Mouse (Mus musculus): ENCODE data around the gene Dhx15. TPM values are rescaled to one million over a fixed set of nuclear protein-coding genes. Genes with fewer than 3 reads are reported as not detected.

Gene Dhx15
- total RNA-seq, 2 experiments from 2014 or later: 93.2 to 97.3 TPM

DNA sequence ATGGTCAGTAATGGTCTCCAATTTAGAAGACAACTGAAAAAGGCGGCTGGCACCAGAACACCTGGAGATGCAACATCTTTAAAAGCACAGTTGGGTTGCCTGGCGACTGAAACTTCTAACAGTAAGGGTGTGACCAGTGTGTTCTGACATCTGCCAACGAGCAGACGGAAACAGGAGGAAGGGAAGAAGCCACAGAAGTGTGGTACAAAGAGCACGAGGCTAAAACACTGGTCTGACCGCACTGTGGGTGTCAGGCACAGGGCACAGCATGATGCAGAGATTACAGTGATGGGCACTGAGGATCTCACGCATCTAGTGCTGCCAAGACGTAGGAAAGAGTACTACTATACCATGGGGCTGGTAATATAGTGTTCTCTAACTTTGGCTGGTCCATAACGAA, 48.4 kb downstream of the Dhx15 start:
- no peak for DNase-seq

DNA sequence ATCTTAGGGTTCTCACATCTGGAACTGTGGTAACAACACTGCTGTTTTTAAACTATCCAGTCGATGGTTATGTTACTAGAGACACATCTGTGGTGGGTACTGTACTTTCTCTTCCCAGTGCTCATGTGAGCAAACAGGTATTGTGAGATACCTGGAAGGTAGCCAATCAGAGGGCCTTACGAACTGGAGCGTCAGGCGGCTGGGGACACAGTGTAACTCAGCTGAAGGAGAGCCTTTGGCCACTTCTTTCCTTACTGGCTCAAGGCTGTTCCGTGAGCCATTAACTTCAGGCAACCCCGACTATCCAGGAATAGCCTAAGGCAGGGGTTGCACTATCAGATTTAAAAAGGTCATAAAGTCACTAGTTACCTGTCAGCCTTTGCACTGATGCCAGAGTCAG, 51.5 kb downstream of the Dhx15 start:
- DNase-seq: no peak

GRCm38 (mm10) chr5:52138134-52138533, 52.2 kb downstream of the Dhx15 start:
- DNase-seq: no peak

GRCm38 (mm10) chr5:52135460-52136141, 54.7 kb downstream of the Dhx15 start:
- no peak for DNase-seq

DNA sequence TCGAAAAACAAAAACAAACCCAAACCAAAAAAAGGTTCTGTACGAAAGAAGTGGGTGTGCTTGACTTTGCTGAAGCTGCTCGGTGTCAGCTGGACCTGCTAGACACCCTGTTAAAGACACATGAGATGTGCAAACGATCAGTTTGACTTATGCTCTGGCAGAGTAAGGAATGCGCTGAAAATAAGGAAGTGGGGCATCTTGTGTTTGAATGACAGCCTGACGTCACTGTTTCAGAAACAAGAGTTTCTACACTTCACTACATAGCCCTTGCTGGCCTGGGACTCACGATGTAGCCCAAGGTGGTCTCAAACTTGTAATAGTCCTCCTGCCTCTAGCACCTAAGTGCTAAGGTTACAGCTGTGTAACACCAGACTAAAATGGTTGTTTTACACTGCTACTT, 57.5 kb downstream of the Dhx15 start:
- no peak for DNase-seq

GRCm38 (mm10) chr5:52132092-52132491, 58.2 kb downstream of the Dhx15 start:
- peak; percentile 46 for DNase-seq

- DNase-seq: no peak
These were observed 58.9 kb downstream of the Dhx15 start for GRCm38 (mm10) chr5:52131389-52131788.

DNA sequence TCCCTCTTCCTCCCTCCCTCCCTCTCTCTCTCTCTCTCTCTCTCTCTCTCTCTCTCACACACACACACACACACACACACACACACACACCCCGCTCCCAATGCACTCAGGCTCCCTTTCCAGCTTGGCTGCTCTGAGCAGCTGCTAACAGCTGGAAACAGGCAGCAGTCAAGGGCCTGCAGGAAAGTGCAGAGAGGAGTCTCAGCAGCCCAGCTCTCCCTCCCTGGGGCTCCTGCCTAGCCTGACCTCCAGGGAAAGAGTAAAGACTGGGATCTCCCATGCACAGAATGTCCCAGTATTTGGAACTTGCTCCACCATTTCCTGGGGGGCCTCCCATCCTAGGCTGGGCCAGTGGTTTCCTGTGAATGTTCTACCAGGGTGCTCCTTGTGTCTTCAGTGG, 59.8 kb downstream of the Dhx15 start:
- DNase-seq: peak; percentile 44

DNA sequence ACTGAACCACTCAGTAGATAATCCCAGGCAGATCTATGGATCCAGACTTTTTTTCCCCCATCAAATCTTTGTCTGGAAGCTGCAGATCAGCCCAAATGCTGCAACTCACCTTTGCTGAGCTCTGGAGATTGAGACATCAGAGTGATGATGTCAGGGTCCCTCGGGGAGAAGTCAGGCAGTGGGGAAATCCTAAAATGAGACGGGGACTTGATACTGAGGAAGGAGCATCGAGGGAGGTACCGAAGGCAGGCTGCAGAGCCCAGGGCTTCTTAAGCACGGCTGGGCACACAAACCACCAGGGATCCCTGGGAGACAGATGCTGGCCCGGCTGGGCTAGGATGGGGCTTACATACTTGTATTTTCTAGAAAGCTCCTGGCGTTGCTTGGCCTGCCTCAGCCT, 64.1 kb downstream of the Dhx15 start:
- DNase-seq: no peak

- no peak for DNase-seq
These were observed 64.5 kb downstream of the Dhx15 start for GRCm38 (mm10) chr5:52125854-52126253.

GRCm38 (mm10) chr5:52122146-52122545, 68.2 kb downstream of the Dhx15 start:
- DNase-seq: no peak

DNA sequence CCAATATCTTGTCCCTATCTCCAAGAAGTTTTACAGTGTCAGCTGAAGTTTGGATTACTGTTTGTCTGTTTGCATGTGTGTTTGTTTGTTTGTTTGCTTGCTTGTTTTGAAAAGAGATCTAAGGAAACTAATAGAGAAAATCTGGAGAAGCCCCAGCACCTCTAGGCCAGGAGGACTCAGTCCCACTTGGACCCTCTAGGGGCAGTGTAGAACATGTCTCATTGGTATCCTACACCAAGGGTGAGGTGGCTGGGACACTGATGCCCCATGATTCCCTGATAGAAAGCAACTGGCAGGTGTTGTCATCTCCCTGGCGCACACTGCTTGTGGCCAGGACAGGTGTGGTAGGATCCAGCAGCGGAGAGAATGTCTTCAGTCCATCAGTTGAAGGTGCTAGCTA, 70.5 kb downstream of the Dhx15 start:
- DNase-seq: peak; percentile 23

DNA sequence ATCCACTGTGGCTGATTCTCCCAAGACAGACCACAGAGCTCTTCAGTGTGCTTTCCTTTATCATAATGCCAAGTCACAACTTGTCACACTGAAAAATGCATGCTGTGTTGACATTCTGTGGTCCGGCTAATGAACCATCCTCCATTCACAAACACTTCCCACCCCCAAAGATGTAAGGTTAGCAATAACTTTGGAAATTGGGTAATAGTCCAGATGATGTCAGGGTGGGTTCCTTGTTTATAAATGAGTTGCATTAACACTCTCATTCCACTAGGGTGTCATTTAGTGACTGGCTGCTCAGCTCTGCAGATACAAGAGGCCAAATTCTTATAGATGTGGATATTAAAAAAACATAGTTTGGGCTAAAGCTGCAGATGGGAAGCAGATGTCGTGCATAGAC, 71.1 kb downstream of the Dhx15 start:
- DNase-seq: no peak

DNA sequence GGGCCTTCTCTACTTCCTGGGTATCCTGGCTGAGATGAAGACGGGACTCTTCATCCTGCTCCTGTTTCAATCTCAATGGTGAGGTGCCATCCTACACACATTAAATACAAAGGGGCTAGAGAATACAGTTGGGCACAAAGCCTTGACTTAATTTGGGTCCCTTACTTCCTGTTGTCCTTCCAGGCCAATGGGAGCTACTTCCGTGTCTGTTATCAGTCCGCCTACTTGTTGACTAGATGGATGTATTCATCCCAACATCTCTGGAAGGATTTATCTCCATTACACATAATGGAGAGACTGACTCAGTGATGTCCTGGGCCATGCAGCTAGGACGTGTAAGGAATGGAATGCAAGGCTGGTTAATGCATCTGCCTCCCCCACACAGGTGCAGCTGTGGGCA, 72.5 kb downstream of the Dhx15 start:
- DNase-seq: no peak

- peak; percentile 17 for DNase-seq
These were observed 73.9 kb downstream of the Dhx15 start for GRCm38 (mm10) chr5:52116404-52116803.

DNA sequence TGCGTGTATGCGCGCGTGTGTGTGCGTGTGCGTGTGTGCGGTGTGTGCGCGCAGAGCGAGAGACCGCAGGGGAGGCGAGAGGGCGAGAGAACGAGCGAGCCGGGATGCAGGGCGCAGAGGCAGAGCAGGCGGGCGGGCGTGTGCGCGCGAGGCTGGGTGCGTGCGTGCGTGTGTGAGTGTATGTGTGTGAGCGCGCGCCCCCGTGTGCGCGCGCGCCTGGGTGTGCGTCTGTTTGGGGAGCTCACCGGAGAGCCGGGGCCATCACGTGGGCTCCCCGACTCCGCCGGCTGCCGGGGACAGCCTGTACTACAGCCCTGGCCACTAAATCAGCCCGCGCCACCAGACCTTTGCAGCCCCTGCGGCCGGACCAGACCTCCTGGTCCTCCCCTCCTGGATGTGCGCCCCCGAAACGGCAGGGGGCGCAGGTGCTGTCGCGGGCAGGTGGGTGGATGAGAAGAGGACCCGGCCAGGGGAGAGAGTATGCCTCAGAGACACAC, 74.4 kb downstream of the Dhx15 start:
- peak; percentile 81 for DNase-seq

- peak; percentile 22 for DNase-seq
These were observed 75.4 kb downstream of the Dhx15 start for GRCm38 (mm10) chr5:52114751-52115451.

DNA sequence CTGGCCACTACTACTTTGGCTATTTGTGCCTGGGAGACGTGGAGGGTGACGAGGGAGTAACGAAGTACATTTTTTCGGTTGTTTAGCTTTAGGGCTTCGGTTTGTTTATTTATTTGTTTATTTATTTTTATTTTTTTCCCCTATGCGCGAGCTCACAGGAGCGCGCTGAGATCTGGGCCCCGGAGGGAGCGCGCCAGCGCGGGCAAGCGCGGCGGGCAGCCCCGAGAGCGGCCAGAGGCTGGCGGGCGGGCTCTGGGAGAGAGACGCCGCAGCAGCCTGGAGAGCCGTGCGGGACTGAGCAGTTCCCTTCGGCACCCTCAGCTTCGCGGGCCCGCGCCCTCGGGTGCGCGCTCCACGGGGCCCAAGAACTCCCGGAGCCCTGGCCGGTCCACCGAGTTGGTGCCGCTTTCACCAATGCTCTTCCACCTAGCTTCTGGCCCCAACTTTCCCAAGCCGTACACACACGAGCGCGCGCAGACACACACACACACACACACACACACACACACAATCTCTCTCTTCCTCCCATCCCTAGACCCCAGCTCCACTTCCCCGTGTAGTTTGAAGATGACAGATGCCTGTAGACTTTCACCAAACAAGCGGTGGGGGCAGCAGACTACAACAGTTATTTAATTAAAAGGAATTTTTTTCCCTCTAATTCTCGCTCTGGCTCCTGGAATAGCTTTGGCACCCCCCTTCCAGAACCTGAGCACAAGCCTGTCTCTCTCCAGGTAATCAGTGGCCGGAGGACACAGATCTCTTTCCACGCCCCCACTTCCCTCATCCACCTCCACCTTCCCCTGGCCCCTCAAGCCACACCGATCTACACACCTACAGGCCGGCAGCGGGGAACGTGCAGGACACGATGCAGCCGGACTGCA, 76.2 kb downstream of the Dhx15 start:
- peak; percentile 26 for DNase-seq

- peak; percentile 45 for DNase-seq
These were observed 77.1 kb downstream of the Dhx15 start for GRCm38 (mm10) chr5:52112953-52113841.

- DNase-seq: no peak
These were observed 78.0 kb downstream of the Dhx15 start for GRCm38 (mm10) chr5:52112191-52112760.

- DNase-seq: no peak
These were observed 79.3 kb downstream of the Dhx15 start for GRCm38 (mm10) chr5:52110808-52111663.
